Mouse (Mus musculus): ENCODE data around the gene Cfl2. TPM values are rescaled to one million over a fixed set of nuclear protein-coding genes. Genes with fewer than 3 reads are reported as not detected.
"Not testable (repeated sequence)": the region's sequence is repeated elsewhere in the genome, so short reads cannot be mapped to it uniquely, and the experiment has no call there.

The Cfl2 gene
- polyA plus RNA-seq (2015; fragmentation: Nextera tagmentation; extraction: Ambion mirVana), result 370 and 394 TPM in 2 replicates

GRCm38 (mm10) chr12:54862606-54863535 lies at the start of gene Cfl2:
Gene Cfl2 (minus strand): TSS chr12:54862877.
- H3K9ac ChIP-seq, result peak within 1 kb of the TSS; percentile 98
- peak; percentile 93 for ATAC-seq (ENCODE audit: low read depth)
- H3K27ac ChIP-seq (replicated peaks), result peak within 1 kb of the TSS; percentile 100
- H3K36me3 ChIP-seq, result peaks cover 11% of the 10 kb centered on the region
- H3K4me3 ChIP-seq, result peak within 1 kb of the TSS; percentile 93
- H3K4me1 ChIP-seq (replicated peaks), result peaks cover 28% of the 10 kb centered on the region
- WGBS, result under 1% methylated on average over 67 of the region's 82 CpGs
- peak within 1 kb of the TSS; percentile 64 for H3K4me2 ChIP-seq
- H3K27me3 ChIP-seq, result no peaks in the 10 kb centered on the region
- H3K9me3 ChIP-seq, result no peaks in the 10 kb centered on the region

GRCm38 (mm10) chr12:54910387-54910786 lies 47.7 kb upstream of the Cfl2 start:
- no peak for ATAC-seq (ENCODE audit: low read depth)
- Histone ChIP-seq H3K36me3 (peaks cover 66% of the 10 kb centered on the region), H3K27ac (replicated peaks) (no peak overlapping the region)

GRCm38 (mm10) chr12:54892559-54892958 lies 29.9 kb upstream of the Cfl2 start:
- not testable (repeated sequence) for H3K27me3 ChIP-seq; H3K4me1 ChIP-seq (replicated peaks); H3K4me3 ChIP-seq; H3K27ac ChIP-seq (replicated peaks); H3K4me2 ChIP-seq; H3K9me3 ChIP-seq; ATAC-seq (ENCODE audit: low read depth); H3K9ac ChIP-seq
- 65% methylated on average over 2 of the region's 2 CpGs for WGBS
- peaks cover 27% of the 10 kb centered on the region for H3K36me3 ChIP-seq

More at GRCm38 (mm10) chr12:54910387-54910786, 47.7 kb upstream of the Cfl2 start:
- no peaks in the 10 kb centered on the region for H3K4me1 ChIP-seq (replicated peaks)
- H3K4me3 ChIP-seq, result no peak overlapping the region
- 92% methylated on average over 3 of the region's 3 CpGs for WGBS
- no peaks in the 10 kb centered on the region for H3K27me3 ChIP-seq
- no peak overlapping the region for H3K4me2 ChIP-seq
- H3K9ac ChIP-seq, result no peak overlapping the region
- no peaks in the 10 kb centered on the region for H3K9me3 ChIP-seq

GRCm38 (mm10) chr12:54890426-54890825 lies 27.7 kb upstream of the Cfl2 start:
- Histone ChIP-seq H3K9ac (no peak overlapping the region), H3K9me3 (no peaks in the 10 kb centered on the region), H3K4me2 (no peak overlapping the region), H3K27ac (replicated peaks) (no peak overlapping the region), H3K27me3 (no peaks in the 10 kb centered on the region), H3K4me3 (no peak overlapping the region), H3K4me1 (replicated peaks) (no peaks in the 10 kb centered on the region), H3K36me3 (0 out of 2 replicates have a peak, but pooled peaks cover 11% of the 10 kb centered on the region)
- ATAC-seq (ENCODE audit: low read depth), result no peak
- WGBS, result 92% methylated on average over 2 of the region's 2 CpGs

GRCm38 (mm10) chr12:54887580-54888127 lies 25.0 kb upstream of the Cfl2 start:
- H3K36me3 ChIP-seq, result 0 out of 2 replicates have a peak, but pooled peaks cover 4% of the 10 kb centered on the region
- H3K4me1 ChIP-seq (replicated peaks), result no peaks in the 10 kb centered on the region
- H3K27ac ChIP-seq (replicated peaks), result no peak overlapping the region
- no peak overlapping the region for H3K9ac ChIP-seq
- H3K4me3 ChIP-seq, result no peak overlapping the region
- ATAC-seq (ENCODE audit: low read depth), result no peak
- no peak overlapping the region for H3K4me2 ChIP-seq
- H3K27me3 ChIP-seq, result no peaks in the 10 kb centered on the region
- no peaks in the 10 kb centered on the region for H3K9me3 ChIP-seq
- WGBS, result 75% methylated on average over 4 of the region's 4 CpGs

GRCm38 (mm10) chr12:54879630-54880029 lies 17.0 kb upstream of the Cfl2 start:
- H3K4me2 ChIP-seq, result no peak overlapping the region
- H3K4me3 ChIP-seq, result no peak overlapping the region
- ATAC-seq (ENCODE audit: low read depth), result no peak
- H3K9ac ChIP-seq, result no peak overlapping the region
- no peaks in the 10 kb centered on the region for H3K9me3 ChIP-seq
- H3K36me3 ChIP-seq, result no peaks in the 10 kb centered on the region
- H3K27me3 ChIP-seq, result no peaks in the 10 kb centered on the region
- WGBS, result 12% methylated on average over 6 of the region's 6 CpGs
- no peaks in the 10 kb centered on the region for H3K4me1 ChIP-seq (replicated peaks)
- no peak overlapping the region for H3K27ac ChIP-seq (replicated peaks)

GRCm38 (mm10) chr12:54879211-54879610 lies 16.5 kb upstream of the Cfl2 start:
- no peak overlapping the region for H3K4me3 ChIP-seq
- H3K9ac ChIP-seq, result no peak overlapping the region
- H3K27ac ChIP-seq (replicated peaks), result no peak overlapping the region
- H3K36me3 ChIP-seq, result no peaks in the 10 kb centered on the region
- H3K4me2 ChIP-seq, result no peak overlapping the region
- H3K27me3 ChIP-seq, result no peaks in the 10 kb centered on the region
- no peaks in the 10 kb centered on the region for H3K9me3 ChIP-seq
- ATAC-seq (ENCODE audit: low read depth), result no peak
- no peaks in the 10 kb centered on the region for H3K4me1 ChIP-seq (replicated peaks)
- 74% methylated on average over 5 of the region's 5 CpGs for WGBS

GRCm38 (mm10) chr12:54877875-54878274 lies 15.2 kb upstream of the Cfl2 start:
- Histone ChIP-seq H3K27ac (replicated peaks) (no peak overlapping the region), H3K4me1 (replicated peaks) (no peaks in the 10 kb centered on the region), H3K4me3 (no peak overlapping the region), H3K4me2 (no peak overlapping the region), H3K27me3 (no peaks in the 10 kb centered on the region), H3K9ac (no peak overlapping the region), H3K36me3 (no peaks in the 10 kb centered on the region), H3K9me3 (no peaks in the 10 kb centered on the region)
- WGBS, result 97% methylated on average over 1 of the region's 1 CpGs
- no peak for ATAC-seq (ENCODE audit: low read depth)

- Histone ChIP-seq H3K4me3 (no peak overlapping the region), H3K9ac (no peak overlapping the region), H3K9me3 (no peaks in the 10 kb centered on the region), H3K4me2 (no peak overlapping the region), H3K27me3 (no peaks in the 10 kb centered on the region), H3K27ac (replicated peaks) (no peak overlapping the region), H3K4me1 (replicated peaks) (no peaks in the 10 kb centered on the region), H3K36me3 (no peaks in the 10 kb centered on the region)
- WGBS, result 41% methylated on average over 5 of the region's 5 CpGs
- ATAC-seq (ENCODE audit: low read depth), result no peak
These were observed 14.2 kb upstream of the Cfl2 start for GRCm38 (mm10) chr12:54876879-54877278.

GRCm38 (mm10) chr12:54874711-54875110 lies 12.0 kb upstream of the Cfl2 start:
- Histone ChIP-seq H3K9me3 (no peaks in the 10 kb centered on the region), H3K9ac (no peak overlapping the region), H3K27ac (replicated peaks) (no peak overlapping the region), H3K4me2 (no peak overlapping the region), H3K4me3 (no peak overlapping the region), H3K36me3 (no peaks in the 10 kb centered on the region), H3K27me3 (no peaks in the 10 kb centered on the region), H3K4me1 (replicated peaks) (no peaks in the 10 kb centered on the region)
- 71% methylated on average over 6 of the region's 6 CpGs for WGBS
- ATAC-seq (ENCODE audit: low read depth), result no peak

- Histone ChIP-seq H3K4me3 (peak overlapping the region; percentile 93), H3K4me2 (peak overlapping the region; percentile 64), H3K9ac (peak overlapping the region; percentile 98), H3K4me1 (replicated peaks) (peaks cover 28% of the 10 kb centered on the region), H3K9me3 (no peaks in the 10 kb centered on the region), H3K27me3 (no peaks in the 10 kb centered on the region), H3K27ac (replicated peaks) (peak overlapping the region; percentile 100), H3K36me3 (peaks cover 16% of the 10 kb centered on the region)
- WGBS, result under 1% methylated on average over 36 of the region's 36 CpGs
- peak; percentile 11; the same call in 1 of the 2 replicates for ATAC-seq (ENCODE audit: low read depth)
These were observed 579 bp downstream of the Cfl2 start for GRCm38 (mm10) chr12:54861991-54862605.

GRCm38 (mm10) chr12:54859531-54859930 lies 3.1 kb downstream of the Cfl2 start:
- no peaks in the 10 kb centered on the region for H3K27me3 ChIP-seq
- H3K9ac ChIP-seq, result peak overlapping the region; percentile 45; the same call in 1 of the 2 replicates
- peaks cover 33% of the 10 kb centered on the region for H3K36me3 ChIP-seq
- peak overlapping the region; percentile 45 for H3K4me2 ChIP-seq
- H3K4me1 ChIP-seq (replicated peaks), result peaks cover 28% of the 10 kb centered on the region
- H3K9me3 ChIP-seq, result no peaks in the 10 kb centered on the region
- ATAC-seq (ENCODE audit: low read depth), result no peak
- H3K27ac ChIP-seq (replicated peaks), result no peak overlapping the region
- WGBS, result 50% methylated on average over 6 of the region's 6 CpGs
- peak overlapping the region; percentile 22 for H3K4me3 ChIP-seq
